Mouse (Mus musculus) bone marrow, adult 2 months (tissue): ENCODE results near the gene Rprd1b. TPM values are rescaled to one million over a fixed set of nuclear protein-coding genes. Genes with fewer than 3 reads are reported as not detected.
"Not testable (repeated sequence)": the region's sequence is repeated elsewhere in the genome, so short reads cannot be mapped to it uniquely, and the experiment has no call there.

Experiments used
- H3K27ac ChIP-seq: fragments of 200-500 bp; 2 replicates; pipeline ENCODE4 v1.5.1; 2012; ENCODE audit warnings: low read depth, mild to moderate bottlenecking, control low read depth, inconsistent platforms, low read length; ENCODE audit not compliant: control insufficient read depth, poor library complexity, insufficient read depth
- H3K4me1 ChIP-seq: fragments of 200-500 bp; 2 replicates; pipeline ENCODE4 v1.6.1; 2011; ENCODE audit warnings: low read length; ENCODE audit not compliant: control insufficient read depth, insufficient read depth
- H3K4me3 ChIP-seq: fragments of 200-500 bp; replicated peaks from 2 replicates; pipeline ENCODE3; 2011; ENCODE audit warnings: mild to moderate bottlenecking, low read depth, low read length, control low read depth; ENCODE audit not compliant: control insufficient read depth
- CTCF ChIP-seq: fragments of 200-500 bp; IDR thresholded peaks from 2 replicates; pipeline ENCODE4 v1.5.1; 2011; ENCODE audit warnings: low read length, control low read depth; ENCODE audit not compliant: control insufficient read depth, insufficient read depth
- POLR2A ChIP-seq: fragments of 200-500 bp; IDR thresholded peaks from 2 replicates; pipeline ENCODE4 v1.6.1; 2011; ENCODE audit warnings: low read depth, mild to moderate bottlenecking, control low read depth, low read length, borderline replicate concordance; ENCODE audit not compliant: control insufficient read depth
- WGBS: fragments of 180-500 bp; shearing (Covaris S2); methylation state at CpG from one replicate; pipeline ENCODE4 v1.1.7; 2018; 5-methylcytosine and 5-hydroxymethylcytosine counted together
- polyA plus RNA-seq: library from polyadenylated mRNA; stranded (reverse); fragments of >200 nt; gene quantifications from 2 replicates; pipeline ENCODE4 v1.2.4, GENCODE M21; 2011; ENCODE audit warnings: low replicate concordance; ENCODE audit not compliant: missing spikeins, insufficient read depth, insufficient read length

Gene Rprd1b
- polyA plus RNA-seq, 1 experiment: 8.6 TPM

DNA sequence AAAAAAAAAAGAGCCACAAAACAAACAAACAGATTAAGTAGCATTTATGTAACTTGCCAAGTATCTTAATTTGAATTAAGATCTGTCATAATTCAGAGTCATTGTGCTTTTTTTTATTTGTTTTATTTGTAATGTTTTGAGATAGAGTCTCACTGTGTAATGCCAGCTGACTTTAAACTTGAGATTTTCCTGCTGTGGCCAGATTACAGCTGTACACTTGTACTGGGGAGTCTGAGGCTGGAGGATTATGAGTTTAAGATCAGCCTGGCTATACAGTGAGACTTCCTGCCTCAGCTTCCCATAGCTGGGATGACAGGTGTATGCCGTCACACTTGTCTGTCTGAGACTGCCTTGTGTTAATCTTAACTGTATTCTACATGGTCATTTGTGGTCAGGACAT lies 20.4 kb downstream of the Rprd1b start:
- WGBS: 96% methylated on average over 1 of the region's 1 CpGs
- no peak for TF ChIP-seq POLR2A
- TF ChIP-seq CTCF: no peak
- no peak overlapping the region for H3K4me3 ChIP-seq
- no peaks in the 10 kb centered on the region for H3K4me1 ChIP-seq
- no peak overlapping the region for H3K27ac ChIP-seq

DNA sequence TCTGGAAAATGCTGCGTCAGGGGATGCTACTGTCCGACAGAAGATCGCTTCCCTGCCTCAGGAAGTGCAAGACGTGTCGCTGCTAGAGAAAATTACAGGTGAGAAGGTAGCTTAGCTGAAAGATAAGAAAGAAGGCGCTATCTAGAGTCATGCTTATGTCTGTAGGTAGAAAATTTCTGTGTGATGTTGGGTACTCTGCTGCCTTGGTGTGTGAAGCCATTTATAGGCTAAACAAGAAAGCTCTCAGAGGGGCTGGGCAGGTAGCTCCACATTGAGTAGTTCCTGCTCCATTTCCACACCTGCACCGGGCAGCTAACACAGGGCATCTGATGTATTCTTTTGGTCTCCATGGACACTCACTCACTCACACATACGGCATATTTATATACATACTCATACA lies 21.8 kb downstream of the Rprd1b start:
- Histone ChIP-seq H3K4me1 (no peaks in the 10 kb centered on the region), H3K4me3 (no peak overlapping the region), H3K27ac (no peak overlapping the region)
- WGBS: 97% methylated on average over 8 of the region's 8 CpGs
- TF ChIP-seq CTCF (no peak), POLR2A (no peak)

DNA sequence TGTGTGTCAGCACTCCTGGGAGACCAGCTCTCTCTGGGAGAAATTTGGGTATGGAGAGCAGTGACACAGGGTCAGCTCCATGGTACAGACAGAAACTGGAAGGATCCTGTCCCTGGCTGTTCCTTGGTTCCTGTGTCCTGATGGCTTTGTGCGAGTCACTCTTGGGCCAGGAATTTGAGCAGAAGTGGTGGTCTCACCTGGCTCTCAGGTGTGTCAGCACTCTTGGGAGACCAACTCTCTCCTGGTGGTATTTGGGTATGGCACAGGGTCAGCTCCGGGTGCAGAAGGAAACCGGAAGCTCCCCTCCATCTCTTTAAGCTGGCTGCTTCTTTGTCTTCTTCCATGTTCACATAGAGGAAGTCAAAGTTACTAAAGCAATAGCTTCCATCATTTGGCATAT lies 26.3 kb downstream of the Rprd1b start:
- TF ChIP-seq CTCF (no peak), POLR2A (no peak)
- WGBS: 88% methylated on average over 3 of the region's 3 CpGs
- Histone ChIP-seq H3K4me3 (no peak overlapping the region), H3K4me1 (no peaks in the 10 kb centered on the region), H3K27ac (no peak overlapping the region)

DNA sequence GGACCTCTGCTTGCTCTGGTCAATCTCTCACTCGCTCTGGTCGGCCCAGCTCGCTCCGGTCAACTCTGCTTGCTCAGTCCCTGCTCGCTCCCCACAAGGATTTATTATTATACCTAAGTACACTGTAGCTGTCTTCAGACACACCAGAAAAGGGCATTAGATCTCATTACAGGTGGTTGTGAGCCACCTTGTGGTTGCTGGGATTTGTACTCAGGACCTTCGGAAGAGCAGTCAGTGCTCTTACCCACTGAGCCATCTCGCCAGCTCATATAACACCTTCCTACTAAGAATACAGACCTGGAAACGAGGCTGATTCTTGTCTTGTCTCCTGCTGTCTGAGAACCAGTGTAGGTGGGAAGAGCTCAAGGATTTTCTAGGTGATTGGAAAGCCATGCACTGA lies 27.1 kb downstream of the Rprd1b start:
- WGBS: 94% methylated on average over 8 of the region's 8 CpGs
- not testable (repeated sequence) for H3K4me1 ChIP-seq, H3K27ac ChIP-seq, H3K4me3 ChIP-seq

DNA sequence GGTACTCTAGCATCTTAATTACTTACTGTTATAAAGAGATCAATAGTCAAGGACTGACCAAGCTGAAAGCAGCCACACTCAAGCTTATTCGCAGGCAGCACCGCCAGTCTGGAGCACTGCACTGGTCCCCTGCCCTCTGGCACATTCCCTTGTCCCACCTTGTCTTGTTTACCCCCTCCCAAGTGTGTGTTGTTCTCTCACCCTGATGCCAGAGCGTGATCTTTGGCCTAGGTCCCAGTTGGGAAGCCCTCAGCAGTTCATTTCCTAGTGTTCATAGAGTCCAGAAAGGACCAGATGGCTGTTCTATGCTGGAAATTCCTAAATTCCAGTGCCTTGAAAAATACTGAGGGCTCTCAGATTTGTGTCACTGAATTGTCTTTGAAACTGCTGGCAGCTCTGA lies 28.7 kb downstream of the Rprd1b start:
- H3K4me3 ChIP-seq: no peak overlapping the region
- no peak for TF ChIP-seq CTCF
- TF ChIP-seq POLR2A: no peak
- WGBS: 92% methylated on average over 3 of the region's 3 CpGs
- H3K27ac ChIP-seq: no peak overlapping the region
- H3K4me1 ChIP-seq: no peaks in the 10 kb centered on the region; the same call in 1 of the 2 replicates

DNA sequence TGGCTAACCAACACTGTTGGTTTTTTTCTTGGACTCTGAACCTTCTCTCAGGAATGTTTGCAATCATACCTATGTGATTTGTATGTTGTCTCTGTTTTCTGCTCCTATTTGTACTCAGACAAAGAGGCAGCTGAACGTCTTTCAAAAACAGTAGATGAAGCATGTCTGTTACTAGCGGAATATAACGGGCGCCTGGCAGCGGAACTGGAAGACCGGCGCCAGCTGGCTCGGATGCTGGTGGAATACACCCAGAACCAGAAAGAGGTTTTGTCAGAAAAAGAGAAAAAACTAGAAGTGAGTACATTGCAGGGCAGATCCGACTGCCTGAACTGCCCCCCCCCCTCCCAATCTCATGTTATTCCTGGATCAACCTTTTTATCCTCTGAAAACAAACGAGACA lies 30.2 kb downstream of the Rprd1b start:
- 89% methylated on average over 10 of the region's 10 CpGs for WGBS
- H3K4me3 ChIP-seq: no peak overlapping the region
- H3K4me1 ChIP-seq: no peaks in the 10 kb centered on the region; the same call in 1 of the 2 replicates
- no peak overlapping the region for H3K27ac ChIP-seq
- no peak for TF ChIP-seq CTCF

DNA sequence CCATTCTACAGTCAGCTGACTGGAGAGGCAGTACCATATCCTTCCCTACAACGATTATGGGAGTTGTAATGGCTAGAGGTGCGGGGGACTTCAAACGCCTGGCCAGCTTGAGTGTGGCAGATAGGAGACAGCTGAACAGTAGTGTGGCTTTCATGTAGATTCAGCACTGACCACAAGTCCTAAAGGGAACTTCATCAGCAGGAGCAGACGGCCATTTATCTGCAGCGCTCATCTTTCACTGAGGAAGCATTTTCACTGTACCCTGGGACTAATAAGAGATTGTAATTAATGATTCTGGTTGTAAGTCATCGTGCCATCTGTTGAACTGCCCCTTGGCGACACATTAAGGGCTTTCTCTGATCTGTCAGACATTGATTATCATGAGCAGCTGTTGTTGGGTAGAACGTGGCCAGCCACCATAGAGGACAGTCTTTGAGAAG lies 31.4 kb downstream of the Rprd1b start:
- TF ChIP-seq CTCF: no peak
- TF ChIP-seq POLR2A: no peak
- no peak overlapping the region for H3K27ac ChIP-seq
- H3K4me1 ChIP-seq: no peaks in the 10 kb centered on the region; the same call in 1 of the 2 replicates
- H3K4me3 ChIP-seq: no peak overlapping the region
- 52% methylated on average over 8 of the region's 8 CpGs for WGBS

DNA sequence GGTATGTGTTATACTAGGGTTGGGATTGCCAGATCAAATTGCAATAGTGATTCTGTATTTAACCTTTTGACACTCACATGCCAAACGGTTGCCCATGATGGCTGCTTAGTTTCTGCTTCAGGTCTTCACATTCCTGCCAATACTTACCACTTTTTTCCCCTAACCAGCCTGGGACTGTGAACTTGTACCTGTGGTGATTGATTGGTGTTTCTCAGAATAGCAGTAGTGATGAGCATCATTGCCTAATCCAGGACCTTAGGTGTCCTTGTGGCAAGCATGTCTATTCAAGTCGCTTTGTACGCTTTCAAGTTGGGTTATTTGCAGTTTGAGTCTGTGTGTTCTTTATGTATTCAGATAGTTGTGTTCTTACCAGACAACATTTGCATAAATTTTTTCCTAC lies 34.7 kb downstream of the Rprd1b start:
- no peak for TF ChIP-seq CTCF
- no peak for TF ChIP-seq POLR2A
- Histone ChIP-seq H3K4me1 (no peaks in the 10 kb centered on the region; the same call in 1 of the 2 replicates), H3K4me3 (no peak overlapping the region), H3K27ac (no peak overlapping the region)
- 94% methylated on average over 3 of the region's 3 CpGs for WGBS

DNA sequence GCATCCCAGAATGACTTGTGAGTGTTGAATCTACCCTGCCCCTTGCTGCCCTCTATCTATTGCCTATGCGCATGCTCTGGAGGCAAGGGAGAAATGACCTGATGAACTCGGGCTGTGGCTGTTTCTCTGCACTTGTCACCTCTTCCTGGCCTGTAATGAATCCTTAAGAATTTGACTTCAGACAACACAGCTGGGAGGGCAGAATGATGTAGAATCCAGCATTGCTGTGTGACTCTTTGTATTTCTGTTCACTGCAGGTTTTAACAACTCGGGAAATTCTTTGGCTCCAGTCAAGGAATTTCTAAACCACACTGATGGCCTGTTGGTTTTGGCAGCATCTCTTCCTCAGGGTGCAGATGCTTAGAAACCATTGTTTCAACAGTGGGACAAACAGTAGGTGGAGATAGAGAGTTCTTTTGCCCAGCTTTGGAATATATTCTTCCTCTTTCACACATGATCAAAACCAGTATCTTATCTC lies 36.3 kb downstream of the Rprd1b start:
- 61% methylated on average over 3 of the region's 3 CpGs for WGBS
- Histone ChIP-seq H3K4me3 (no peak overlapping the region), H3K4me1 (no peaks in the 10 kb centered on the region; the same call in 1 of the 2 replicates), H3K27ac (no peak overlapping the region)
- TF ChIP-seq CTCF (no peak), POLR2A (no peak)
